Mouse (Mus musculus): ENCODE results near the gene Ankrd33. TPM values are rescaled to one million over a fixed set of nuclear protein-coding genes. Genes with fewer than 3 reads are reported as not detected.

The Ankrd33 gene
- polyA plus RNA-seq (2012; rRNA removed), result 0.04 TPM in 1 of 2 replicates, not detected in the other

DNA sequence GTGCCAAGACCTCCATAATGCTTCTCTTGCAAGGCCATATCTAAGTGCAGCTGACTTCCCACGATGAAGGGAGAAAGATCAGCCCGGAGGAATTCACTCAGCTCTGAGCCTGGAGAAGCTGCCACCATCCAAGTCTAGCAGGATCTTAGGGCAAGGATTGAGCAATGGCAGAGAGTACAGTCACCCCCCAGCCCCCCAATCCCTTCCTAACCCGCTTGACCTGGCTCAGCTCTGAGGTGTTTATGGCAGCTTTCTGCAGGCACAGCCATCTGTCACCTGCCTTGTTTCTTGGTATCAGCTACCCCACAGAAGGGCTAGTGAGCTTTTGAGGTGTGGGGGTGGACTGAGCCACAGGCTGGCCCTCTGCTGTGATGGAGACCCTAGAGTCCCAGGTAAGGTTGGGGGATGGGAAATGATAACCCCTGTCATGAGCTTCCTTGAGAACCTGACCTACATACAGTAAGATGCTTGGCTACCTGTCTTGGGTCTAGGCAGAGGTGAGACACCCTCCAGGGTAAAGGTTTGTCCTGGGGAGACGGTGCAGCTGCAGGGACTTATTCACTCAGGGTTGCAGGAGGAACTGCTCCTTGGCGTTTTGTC, at the start of gene Ankrd33:
TSS of gene Ankrd33 (plus strand) at position 245 of the 600 bp plus-strand sequence.

DNA sequence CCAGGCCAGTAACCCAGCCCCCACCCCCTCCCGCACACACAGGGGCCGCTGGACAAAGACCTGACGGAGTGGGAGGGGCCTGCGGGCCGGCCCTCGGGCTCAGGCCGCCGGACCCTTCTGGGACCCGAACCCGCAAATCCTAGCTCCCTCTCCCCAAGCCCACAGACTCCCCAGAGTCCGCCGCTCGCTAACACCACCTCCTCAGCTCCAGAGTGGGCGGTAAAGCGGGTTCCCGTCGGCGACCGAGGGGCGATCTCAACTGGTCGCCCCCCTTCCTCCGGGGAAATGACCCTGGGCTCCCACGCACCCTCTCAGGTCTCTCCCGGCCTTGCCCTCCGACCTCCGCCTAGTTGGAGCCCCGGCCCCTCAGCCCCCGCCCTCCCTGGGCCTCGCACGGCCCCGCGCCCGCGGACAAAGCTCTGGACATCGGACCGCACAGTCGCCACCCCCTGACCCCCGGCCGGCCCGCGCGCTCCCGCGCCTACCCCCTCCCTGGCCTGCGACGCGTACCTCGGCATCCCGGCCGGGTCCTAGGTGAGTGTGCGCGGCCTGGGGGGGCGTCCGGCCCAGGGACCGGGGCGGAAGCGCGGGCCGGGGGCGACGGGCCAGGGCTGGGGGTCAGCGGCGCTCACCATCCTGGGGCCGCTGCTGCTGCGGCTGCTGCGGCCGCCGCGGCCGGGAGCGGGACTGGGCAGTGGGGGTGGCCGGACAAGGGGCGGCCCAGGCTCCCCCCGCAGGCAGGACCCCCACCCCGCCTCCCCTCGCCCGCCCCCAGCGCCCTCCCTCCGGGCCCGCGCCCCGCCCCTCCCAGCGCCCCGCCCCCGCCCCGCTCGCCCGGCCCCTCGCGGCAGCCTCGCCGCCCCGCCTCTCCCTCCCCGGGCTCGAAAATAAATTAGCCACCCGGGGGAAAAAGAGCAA, 37.5 kb upstream of the Ankrd33 start, which contains the start of gene Fignl2:
TSS of gene Fignl2 (minus strand) at position 755 of the 918 bp plus-strand sequence.

DNA sequence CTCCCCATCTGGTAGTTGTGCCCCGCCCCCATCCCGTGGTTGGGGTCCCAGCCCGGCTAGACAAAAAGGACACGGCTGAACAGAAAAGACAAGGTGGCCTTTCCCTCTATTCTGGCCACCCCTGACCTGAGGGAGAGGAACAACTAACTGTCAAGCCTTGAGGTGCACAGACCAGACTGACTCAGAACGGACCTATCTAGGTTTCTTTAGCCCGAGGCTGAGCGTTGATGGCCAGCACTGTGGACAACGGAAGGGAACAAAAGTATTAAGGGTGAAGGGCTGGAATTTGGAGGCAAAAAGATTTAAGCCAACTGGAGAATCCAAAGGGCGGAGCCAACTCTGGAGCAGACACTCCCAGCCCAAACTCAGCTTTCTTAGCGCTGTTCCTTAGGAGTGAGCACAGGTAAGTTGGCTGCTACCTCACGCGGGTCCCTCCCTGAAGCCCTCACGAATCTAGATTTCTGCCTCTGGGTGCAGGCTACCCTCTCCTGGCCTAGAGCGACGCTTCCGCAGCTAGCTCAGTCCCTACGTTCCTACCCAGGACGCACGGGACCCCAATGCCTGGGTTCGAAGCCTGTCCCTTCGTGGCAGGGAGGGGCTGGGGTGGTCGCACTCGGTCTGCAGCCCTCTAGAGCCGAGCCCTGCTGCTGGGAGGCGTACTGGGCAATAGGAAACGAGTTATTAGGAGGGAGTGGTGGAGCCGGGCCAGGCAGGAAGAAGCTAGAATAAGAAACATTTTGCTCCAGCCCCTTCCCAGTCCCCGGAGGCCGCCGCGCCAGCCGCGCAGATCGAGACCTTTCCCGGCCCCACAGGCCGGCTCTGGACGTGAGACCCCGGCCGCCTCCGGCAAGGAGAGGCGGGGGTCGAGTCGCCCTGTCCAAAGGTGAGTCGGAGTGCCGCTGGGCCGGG, 12.9 kb downstream of the Ankrd33 start, which contains the start of gene Acvrl1:
TSS of gene Acvrl1 (plus strand) at position 342 of the 909 bp plus-strand sequence.

Other genes with a start within 250 kb of the Ankrd33 start
- gene Scn8a, start 245.9 kb upstream of the Ankrd33 start, polyA plus RNA-seq (2012; rRNA removed), result 20.2 and 33.6 TPM in 2 replicates
- gene Gm47841, start 68.4 kb upstream of the Ankrd33 start, polyA plus RNA-seq (2012; rRNA removed), result 0.16 TPM in 1 of 2 replicates, not detected in the other
- gene Fignl2, start 37.2 kb upstream of the Ankrd33 start, polyA plus RNA-seq (2012; rRNA removed), result 10.5 and 10.7 TPM in 2 replicates
- gene Acvrl1, start 12.8 kb downstream of the Ankrd33 start, polyA plus RNA-seq (2012; rRNA removed), result 8.9 and 10.6 TPM in 2 replicates
- gene Acvr1b, start 58.3 kb downstream of the Ankrd33 start, polyA plus RNA-seq (2012; rRNA removed), result 28.3 and 29.9 TPM in 2 replicates
- gene Grasp, start 108.4 kb downstream of the Ankrd33 start, polyA plus RNA-seq (2012; rRNA removed), result 13.0 and 13.8 TPM in 2 replicates
- 3.0 and 6.0 TPM in 2 replicates for gene Nr4a1, start 138.5 kb downstream of the Ankrd33 start, polyA plus RNA-seq (2012; rRNA removed)
- 51.6 and 56.7 TPM in 2 replicates for gene Atg101, start 168.5 kb downstream of the Ankrd33 start, polyA plus RNA-seq (2012; rRNA removed)
- gene 6030408B16Rik, start 177.5 kb downstream of the Ankrd33 start, polyA plus RNA-seq (2012; rRNA removed), result 0.28 and 1.3 TPM in 2 replicates